Mouse (Mus musculus) naive thymus-derived CD4-positive, alpha-beta T cell, adult 5 months (primary cell): ENCODE measurements around the gene Hmgb4. TPM values are rescaled to one million over a fixed set of nuclear protein-coding genes. Genes with fewer than 3 reads are reported as not detected.

Experiments
- polyA plus RNA-seq: library from polyadenylated mRNA; unstranded; fragments of 100-300 nt; shearing (Covaris generic); gene quantifications from one replicate; pipeline ENCODE4 v1.2.1, GENCODE M21; 2017

The Hmgb4 gene
- not detected for polyA plus RNA-seq

GRCm38 (mm10) chr4:128260907-128261560 is at the start of gene Hmgb4:
Hmgb4 (minus strand) TSS chr4:128260957.

